Mouse (Mus musculus) stomach, embryonic 16.5 days (tissue): ENCODE measurements at regions not wholly inside any gene's neighbourhood (a gene's known extent, or its start where the extent isn't known, plus 50 kb on each side); places are given as distances from the start of the nearest gene placed in this dataset.
A peak's percentile ranks its signal among the peaks of the same experiment; 100 is the strongest.

ENCODE experiments used
- ATAC-seq: fragments of 200-750 bp; cut with Nextera tagmentation; 2 replicates; pipeline ENCODE4 v1.8.0; 2017; ENCODE audit warnings: moderate number of reproducible peaks, moderate TSS enrichment; ENCODE audit not compliant: insufficient read depth, low FRiP score
- H3K27ac ChIP-seq: fragments of 300-500 bp; sonication (generic); 2 replicates; pipeline ENCODE4 v1.5.1; 2014; ENCODE audit warnings: low read length
- H3K27me3 ChIP-seq: fragments of 300-500 bp; sonication (generic); 2 replicates; pipeline ENCODE4 v1.6.1; 2014; ENCODE audit warnings: low read length, control low read depth, mixed read lengths; ENCODE audit not compliant: control insufficient read depth, insufficient read depth
- H3K36me3 ChIP-seq: fragments of 300-500 bp; sonication (generic); 2 replicates; pipeline ENCODE4 v1.6.1; 2014; ENCODE audit warnings: low read length; ENCODE audit not compliant: control insufficient read depth, insufficient read depth
- H3K4me1 ChIP-seq: fragments of 300-500 bp; sonication (generic); 2 replicates; pipeline ENCODE4 v1.6.1; 2014; ENCODE audit warnings: low read length, control low read depth, mixed read lengths; ENCODE audit not compliant: control insufficient read depth, insufficient read depth
- H3K4me2 ChIP-seq: fragments of 300-500 bp; sonication (generic); 2 replicates; pipeline ENCODE4 v1.6.1; 2014; ENCODE audit warnings: low read depth, low read length, mixed read lengths
- H3K4me3 ChIP-seq: fragments of 300-500 bp; sonication (generic); replicated peaks from 2 replicates; pipeline ENCODE4 v1.5.1; 2014; ENCODE audit warnings: mild to moderate bottlenecking, low read length
- H3K9ac ChIP-seq: fragments of 300-500 bp; sonication (generic); 2 replicates; pipeline ENCODE4 v1.6.1; 2014; ENCODE audit warnings: low read length
- H3K9me3 ChIP-seq: fragments of 300-500 bp; sonication (generic); replicated peaks from 2 replicates; pipeline ENCODE4 v1.6.1; 2016; ENCODE audit warnings: low read length, control low read depth; ENCODE audit not compliant: control insufficient read depth
- WGBS: fragments of 180-500 bp; shearing (Covaris S2); extraction: QIAGEN DNeasy Blood & Tissue Kit; methylation state at CpG from one replicate; pipeline ENCODE4 v1.1.7; 2014; 5-methylcytosine and 5-hydroxymethylcytosine counted together

GRCm38 (mm10) chr1:88780262-88780661 lies 78.2 kb upstream of the Arl4c start:
- WGBS: 84% methylated on average over 4 of the region's 4 CpGs
- no peak overlapping the region for H3K4me2 ChIP-seq
- 0 out of 2 replicates have a peak, but pooled peaks cover 6% of the 10 kb centered on the region for H3K4me1 ChIP-seq
- no peak overlapping the region for H3K4me3 ChIP-seq
- no peaks in the 10 kb centered on the region for H3K36me3 ChIP-seq
- no peaks in the 10 kb centered on the region for H3K27me3 ChIP-seq
- no peaks in the 10 kb centered on the region for H3K9me3 ChIP-seq
- H3K9ac ChIP-seq: no peak overlapping the region
- H3K27ac ChIP-seq: no peak overlapping the region
- ATAC-seq: no peak

GRCm38 (mm10) chr1:88783083-88783482 lies 81.1 kb upstream of the Arl4c start:
- ATAC-seq: peak; percentile 53; the same call in 1 of the 2 replicates
- WGBS: 56% methylated on average over 4 of the region's 4 CpGs
- no peak overlapping the region for H3K4me2 ChIP-seq

GRCm38 (mm10) chr1:88784866-88785620 lies 83.0 kb upstream of the Arl4c start:
- no peak overlapping the region for H3K9ac ChIP-seq
- H3K36me3 ChIP-seq: no peaks in the 10 kb centered on the region
- H3K27ac ChIP-seq: no peak overlapping the region
- H3K9me3 ChIP-seq: peaks cover 4% of the 10 kb centered on the region; the same call in 1 of the 2 replicates
- WGBS: 58% methylated on average over 5 of the region's 5 CpGs
- no peak overlapping the region for H3K4me2 ChIP-seq
- ATAC-seq: no peak
- no peaks in the 10 kb centered on the region for H3K27me3 ChIP-seq
- H3K4me1 ChIP-seq: 0 out of 2 replicates have a peak, but pooled peaks cover 6% of the 10 kb centered on the region
- H3K4me3 ChIP-seq: no peak overlapping the region

More at GRCm38 (mm10) chr1:88783083-88783482, 81.1 kb upstream of the Arl4c start:
- H3K27me3 ChIP-seq: no peaks in the 10 kb centered on the region
- H3K36me3 ChIP-seq: no peaks in the 10 kb centered on the region
- H3K4me1 ChIP-seq: 0 out of 2 replicates have a peak, but pooled peaks cover 6% of the 10 kb centered on the region
- H3K9ac ChIP-seq: no peak overlapping the region
- no peak overlapping the region for H3K4me3 ChIP-seq
- H3K9me3 ChIP-seq: peaks cover 4% of the 10 kb centered on the region; the same call in 1 of the 2 replicates
- no peak overlapping the region for H3K27ac ChIP-seq

- WGBS: 87% methylated on average over 14 of the region's 14 CpGs
- H3K27ac ChIP-seq: no peak overlapping the region
Measured at GRCm38 (mm10) chr1:88786066-88786465, 84.0 kb upstream of the Arl4c start.

GRCm38 (mm10) chr1:88790674-88791073 lies 88.7 kb upstream of the Arl4c start:
- no peak overlapping the region for H3K9ac ChIP-seq
- peaks cover 9% of the 10 kb centered on the region; the same call in 1 of the 2 replicates for H3K9me3 ChIP-seq
- no peak overlapping the region for H3K27ac ChIP-seq
- no peaks in the 10 kb centered on the region for H3K27me3 ChIP-seq
- H3K4me1 ChIP-seq: no peaks in the 10 kb centered on the region
- H3K4me3 ChIP-seq: no peak overlapping the region
- no peaks in the 10 kb centered on the region for H3K36me3 ChIP-seq
- WGBS: 76% methylated on average over 7 of the region's 7 CpGs
- ATAC-seq: no peak
- H3K4me2 ChIP-seq: no peak overlapping the region

More at GRCm38 (mm10) chr1:88786066-88786465, 84.0 kb upstream of the Arl4c start:
- Histone ChIP-seq H3K4me1 (0 out of 2 replicates have a peak, but pooled peaks cover 6% of the 10 kb centered on the region), H3K4me2 (no peak overlapping the region), H3K36me3 (no peaks in the 10 kb centered on the region), H3K9me3 (peaks cover 4% of the 10 kb centered on the region; the same call in 1 of the 2 replicates), H3K4me3 (no peak overlapping the region), H3K9ac (no peak overlapping the region), H3K27me3 (no peaks in the 10 kb centered on the region)
- ATAC-seq: no peak

GRCm38 (mm10) chr1:88794926-88795325 lies 92.9 kb upstream of the Arl4c start:
- Histone ChIP-seq H3K4me3 (no peak overlapping the region), H3K27me3 (no peaks in the 10 kb centered on the region), H3K4me2 (no peak overlapping the region), H3K9me3 (0 out of 2 replicates have a peak, but pooled peaks cover 13% of the 10 kb centered on the region), H3K36me3 (no peaks in the 10 kb centered on the region), H3K9ac (no peak overlapping the region), H3K4me1 (peaks cover 11% of the 10 kb centered on the region; the same call in 1 of the 2 replicates), H3K27ac (no peak overlapping the region)
- WGBS: 86% methylated on average over 10 of the region's 10 CpGs
- ATAC-seq: no peak

GRCm38 (mm10) chr1:88798473-88798872 lies 96.5 kb upstream of the Arl4c start:
- Histone ChIP-seq H3K9ac (no peak overlapping the region), H3K27ac (peak overlapping the region; percentile 26), H3K4me1 (peaks cover 19% of the 10 kb centered on the region), H3K9me3 (0 out of 2 replicates have a peak, but pooled peaks cover 13% of the 10 kb centered on the region), H3K4me2 (no peak overlapping the region), H3K4me3 (no peak overlapping the region), H3K27me3 (no peaks in the 10 kb centered on the region), H3K36me3 (no peaks in the 10 kb centered on the region)
- no peak for ATAC-seq
- WGBS: 52% methylated on average over 14 of the region's 14 CpGs

- Histone ChIP-seq H3K36me3 (no peaks in the 10 kb centered on the region), H3K9me3 (0 out of 2 replicates have a peak, but pooled peaks cover 13% of the 10 kb centered on the region), H3K27me3 (no peaks in the 10 kb centered on the region), H3K27ac (peak overlapping the region; percentile 43; the same call in 1 of the 2 replicates), H3K4me2 (no peak overlapping the region), H3K9ac (no peak overlapping the region), H3K4me1 (peaks cover 19% of the 10 kb centered on the region), H3K4me3 (no peak overlapping the region)
- WGBS: 36% methylated on average over 8 of the region's 8 CpGs
- ATAC-seq: peak; percentile 48; the same call in 1 of the 2 replicates
Measured at GRCm38 (mm10) chr1:88798874-88799273, 96.9 kb upstream of the Arl4c start.

- H3K27me3 ChIP-seq: no peaks in the 10 kb centered on the region
- peak overlapping the region; percentile 43 for H3K27ac ChIP-seq
- H3K36me3 ChIP-seq: no peaks in the 10 kb centered on the region
- peaks cover 19% of the 10 kb centered on the region for H3K4me1 ChIP-seq
- H3K4me2 ChIP-seq: no peak overlapping the region
- 45% methylated on average over 7 of the region's 7 CpGs for WGBS
- peak overlapping the region; percentile 33; the same call in 1 of the 2 replicates for H3K9ac ChIP-seq
- no peak overlapping the region for H3K4me3 ChIP-seq
- 0 out of 2 replicates have a peak, but pooled peaks cover 13% of the 10 kb centered on the region for H3K9me3 ChIP-seq
- no peak for ATAC-seq
Measured at GRCm38 (mm10) chr1:88799343-88799742, 97.3 kb upstream of the Arl4c start.
